Mouse (Mus musculus): ENCODE measurements around the gene Ly6g5c. TPM values are rescaled to one million over a fixed set of nuclear protein-coding genes. Genes with fewer than 3 reads are reported as not detected.

Gene Ly6g5c
- not detected for polyA plus RNA-seq (2017; shearing (Covaris generic))

DNA sequence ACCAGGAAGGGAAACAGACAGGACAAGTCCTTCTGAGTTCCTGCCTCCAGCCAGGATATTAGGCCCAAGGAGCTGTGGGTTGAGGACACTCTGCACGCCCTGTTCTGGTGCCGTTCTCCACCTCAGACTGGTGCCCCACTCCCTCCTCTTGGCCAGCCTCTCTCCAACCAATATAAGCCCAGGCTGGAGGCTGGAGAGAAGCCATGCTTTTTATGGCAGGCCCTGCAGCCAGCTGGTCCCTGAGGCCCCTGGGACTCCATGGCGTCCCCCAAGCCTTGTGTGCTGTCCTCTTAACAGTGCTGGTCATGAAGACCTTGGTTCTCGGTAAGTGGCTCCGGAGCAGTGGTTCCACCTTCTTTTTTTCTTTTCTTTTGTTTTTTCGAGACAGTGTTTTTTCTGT is at the start of gene Ly6g5c:
Gene Ly6g5c (plus strand): TSS at position 183 of the 400 bp plus-strand sequence.
- ATAC-seq = no peak

GRCm38 (mm10) chr17:35058316-35058715 is 49.8 kb upstream of the Ly6g5c start:
- no peak for ATAC-seq

GRCm38 (mm10) chr17:35058911-35059892 is 48.9 kb upstream of the Ly6g5c start, which contains the start of gene Ddah2:
Ddah2 (plus strand) TSS chr17:35059035.
- ATAC-seq = peak; percentile 93

DNA sequence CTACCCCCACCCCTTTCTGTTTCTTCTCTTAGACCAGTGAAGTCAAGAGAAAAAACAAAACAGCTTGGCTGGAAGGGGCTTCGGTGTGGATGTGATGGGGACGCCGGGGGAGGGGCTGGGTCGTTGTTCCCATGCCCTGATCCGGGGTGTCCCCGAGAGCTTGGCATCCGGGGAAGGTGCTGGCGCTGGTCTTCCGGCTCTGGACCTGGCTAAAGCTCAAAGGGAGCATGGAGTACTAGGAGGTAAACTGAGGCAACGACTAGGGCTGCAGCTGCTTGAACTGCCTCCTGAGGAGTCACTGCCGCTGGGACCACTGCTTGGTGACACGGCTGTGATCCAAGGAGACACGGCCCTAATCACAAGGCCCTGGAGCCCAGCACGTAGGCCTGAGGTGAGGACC is 48.0 kb upstream of the Ly6g5c start:
- no peak for ATAC-seq

DNA sequence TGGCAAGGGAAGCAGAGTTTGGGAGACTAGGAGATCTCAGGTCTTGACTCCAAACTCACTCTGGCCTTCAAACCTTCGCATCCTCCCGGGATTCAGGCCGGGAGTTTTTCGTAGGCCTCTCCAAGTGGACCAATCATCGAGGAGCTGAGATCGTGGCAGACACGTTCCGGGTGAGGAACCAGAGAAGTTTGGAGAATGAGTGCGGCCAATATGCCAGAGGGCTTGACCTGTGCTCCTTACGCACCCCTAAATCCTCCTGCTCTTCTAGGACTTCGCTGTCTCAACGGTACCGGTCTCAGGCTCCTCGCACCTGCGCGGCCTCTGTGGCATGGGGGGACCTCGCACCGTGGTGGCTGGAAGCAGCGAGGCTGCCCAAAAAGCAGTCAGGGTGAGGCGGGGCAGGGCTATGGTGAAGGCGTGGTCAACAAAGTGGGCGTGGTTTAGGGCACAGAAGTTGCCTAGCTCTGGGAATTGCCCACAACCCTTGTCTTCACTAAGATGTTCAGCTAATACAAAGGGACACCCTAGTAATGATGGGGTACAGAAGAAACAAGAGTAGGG is 47.3 kb upstream of the Ly6g5c start:
- ATAC-seq = no peak

- no peak for ATAC-seq
Measured at GRCm38 (mm10) chr17:35061299-35061698, 46.8 kb upstream of the Ly6g5c start.

GRCm38 (mm10) chr17:35063466-35063865 is 44.6 kb upstream of the Ly6g5c start:
- ATAC-seq = no peak

GRCm38 (mm10) chr17:35064378-35064877 is 43.7 kb upstream of the Ly6g5c start:
- no peak for ATAC-seq

DNA sequence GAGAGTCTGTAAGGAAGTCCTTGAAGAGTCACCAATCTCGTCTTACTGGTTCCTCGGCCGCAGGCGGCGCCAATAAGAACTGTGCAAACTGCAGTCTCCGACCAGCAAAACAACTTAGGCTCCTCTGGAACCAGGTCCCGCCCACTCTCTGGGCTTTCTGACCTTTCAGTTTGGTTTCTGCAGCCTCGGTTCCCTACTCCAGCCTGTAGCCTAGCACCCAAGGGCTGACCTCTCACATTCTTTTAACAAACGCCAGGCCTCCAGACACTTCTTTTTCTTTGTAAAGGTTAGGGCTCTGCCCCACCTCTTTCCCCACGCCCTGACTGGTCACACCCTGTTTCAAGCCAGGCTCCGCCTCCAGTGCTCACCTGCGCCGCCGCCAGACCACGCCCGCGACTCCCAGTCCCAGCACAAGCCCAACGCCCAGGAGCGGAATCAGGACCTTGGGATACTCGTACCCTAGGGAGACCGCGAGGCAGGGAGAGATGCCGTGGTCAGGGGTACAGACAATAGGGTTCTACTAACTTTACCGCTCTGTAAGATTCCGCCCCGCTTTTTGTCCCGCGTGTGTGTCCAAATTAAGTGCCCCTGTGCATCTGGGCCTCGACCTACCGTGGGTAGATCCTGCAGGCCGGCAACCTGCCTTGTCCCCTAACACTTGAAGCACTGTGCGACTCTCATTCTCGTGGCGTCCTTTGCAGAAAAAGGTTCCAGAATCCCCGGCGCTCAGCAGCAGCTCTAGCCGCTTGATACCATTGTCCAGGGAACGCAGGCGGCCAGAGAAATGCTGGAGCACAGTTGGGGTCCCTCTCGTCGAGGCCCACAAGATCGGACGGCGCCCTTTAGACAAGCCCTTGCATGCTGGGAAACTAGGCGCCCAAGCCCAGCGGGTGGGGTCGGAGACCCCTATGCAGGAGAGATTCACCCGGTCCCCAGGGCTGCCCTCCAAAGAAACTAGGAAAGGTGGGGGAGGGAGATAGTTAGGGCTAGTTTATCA is 42.8 kb upstream of the Ly6g5c start, which contains the start of gene Ly6g6c:
Gene Ly6g6c (plus strand): TSS at position 438 of the 997 bp plus-strand sequence.
- peak; percentile 64 for ATAC-seq

- ATAC-seq = no peak
Measured at GRCm38 (mm10) chr17:35066084-35066483, 42.0 kb upstream of the Ly6g5c start, which contains the start of gene Mpig6b. Mpig6b (minus strand) TSS chr17:35066184.

DNA sequence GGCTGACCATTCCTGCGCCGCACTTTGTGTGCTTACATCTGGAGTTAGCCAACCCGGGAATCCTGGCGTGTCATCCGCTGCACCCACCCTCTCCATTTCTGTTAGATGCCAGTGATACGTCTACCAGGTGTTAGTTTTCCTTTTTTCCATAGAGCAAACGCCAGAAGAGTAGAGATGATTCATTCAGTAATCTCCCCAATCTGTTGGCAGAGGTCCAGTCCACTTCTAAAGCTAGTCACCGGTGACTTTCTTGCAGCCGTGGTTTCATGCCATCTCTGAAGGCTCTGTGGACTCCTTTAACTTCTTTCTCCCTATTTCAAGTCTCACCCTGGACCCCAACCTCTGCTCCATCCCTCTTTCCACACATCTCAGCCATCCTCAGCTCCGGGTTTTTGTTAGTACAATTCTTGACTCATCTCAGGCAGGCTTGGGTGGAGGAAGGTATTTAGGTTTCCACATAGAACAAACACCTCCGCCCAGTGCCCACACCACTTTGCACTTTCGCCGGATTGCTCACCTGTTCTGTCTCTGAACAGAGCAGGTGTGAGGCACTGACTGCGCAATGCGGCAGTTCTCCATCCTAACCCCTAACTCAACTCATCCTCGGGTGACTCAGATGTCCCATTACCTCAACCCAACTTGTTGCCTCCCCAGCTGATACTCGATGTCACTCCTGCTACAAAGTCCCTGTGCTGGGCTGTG is 39.7 kb upstream of the Ly6g5c start:
- no peak for ATAC-seq

- no peak for ATAC-seq
Measured at GRCm38 (mm10) chr17:35070556-35071229, 37.4 kb upstream of the Ly6g5c start.

GRCm38 (mm10) chr17:35071454-35071853 is 36.6 kb upstream of the Ly6g5c start:
- no peak for ATAC-seq

- ATAC-seq = no peak
Measured at GRCm38 (mm10) chr17:35074097-35074496, 34.0 kb upstream of the Ly6g5c start.

GRCm38 (mm10) chr17:35076507-35077176 is 31.4 kb upstream of the Ly6g5c start, which contains the start of gene Ly6g6e:
Ly6g6e (plus strand) TSS chr17:35076902.
- no peak for ATAC-seq

- ATAC-seq = no peak
Measured at GRCm38 (mm10) chr17:35077285-35077684, 30.8 kb upstream of the Ly6g5c start.

- ATAC-seq = no peak
Measured at GRCm38 (mm10) chr17:35077786-35078233, 30.3 kb upstream of the Ly6g5c start, which contains the start of gene Ly6g6d. Ly6g6d (minus strand) TSS chr17:35078065.

DNA sequence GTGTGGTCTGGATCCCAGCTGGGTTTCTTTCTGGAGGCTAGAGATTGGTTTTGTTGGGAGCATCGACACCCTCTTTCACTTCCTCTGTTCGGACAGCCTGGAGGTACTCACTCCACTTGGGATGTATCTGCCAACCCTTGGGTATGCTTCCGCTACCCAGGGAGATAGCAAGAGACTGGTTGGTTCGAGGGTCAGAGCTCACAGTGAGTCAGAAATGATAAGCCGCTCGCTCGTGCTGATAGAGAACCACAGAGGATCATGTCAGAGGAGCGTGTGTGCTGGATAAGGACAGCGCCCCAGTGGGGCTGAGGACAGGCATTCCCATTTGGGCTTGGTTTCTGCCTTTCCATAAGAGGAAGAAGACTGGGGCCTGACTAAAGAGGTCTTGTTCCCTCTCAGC is 28.3 kb upstream of the Ly6g5c start:
- ATAC-seq = no peak

GRCm38 (mm10) chr17:35080248-35080647 is 27.8 kb upstream of the Ly6g5c start:
- ATAC-seq = no peak

- no peak for ATAC-seq
Measured at GRCm38 (mm10) chr17:35080710-35081109, 27.4 kb upstream of the Ly6g5c start.

All from CD4-positive, CD25-positive, alpha-beta regulatory T cell, adult 4 months (primary cell).